Mouse (Mus musculus) MEL (cell line): ENCODE data around the gene Rftn1. TPM values are rescaled to one million over a fixed set of nuclear protein-coding genes. Genes with fewer than 3 reads are reported as not detected.

Source experiments
- DNase-seq: peaks from one replicate; pipeline ENCODE4 v3.0.0; 2011; ENCODE audit warnings: low read depth, low spot score
- H3K27ac ChIP-seq: 2 replicates; pipeline ENCODE4 v1.5.1; 2012; ENCODE audit warnings: low read depth, mild to moderate bottlenecking, control low read depth, low read length, moderate library complexity; ENCODE audit not compliant: control insufficient read depth
- H3K27me3 ChIP-seq, 2 experiments: fragments of 150-350 bp in 1 of 2; sonication (generic) in 1 of 2; 2 replicates each; pipeline ENCODE4 v1.6.1; 2012; ENCODE audit warnings: low read length in 2 of 2, mild to moderate bottlenecking in 2 of 2, improper control_type of control experiment in 1 of 2, moderate library complexity in 1 of 2; ENCODE audit not compliant: insufficient read depth in 2 of 2, control insufficient read depth in 1 of 2
- H3K36me3 ChIP-seq, 2 experiments: 2 replicates each; pipeline ENCODE4 v1.6.1; 2012 to 2014; ENCODE audit warnings: low read length in 2 of 2, improper control_type of control experiment in 1 of 2, inconsistent platforms in 1 of 2, mild to moderate bottlenecking in 1 of 2; ENCODE audit not compliant: insufficient read depth in 2 of 2, control insufficient read depth in 1 of 2
- H3K4me1 ChIP-seq, 2 experiments: fragments of 150-350 bp in 1 of 2; sonication (generic) in 1 of 2; 2 replicates each; pipeline ENCODE4 v1.6.1; 2012; ENCODE audit warnings: low read length in 2 of 2, improper control_type of control experiment in 1 of 2, mild to moderate bottlenecking in 1 of 2; ENCODE audit not compliant: insufficient read depth in 2 of 2, control insufficient read depth in 1 of 2
- H3K4me3 ChIP-seq, 2 experiments: fragments of 150-350 bp in 1 of 2; sonication (generic) in 1 of 2; 2 replicates each; pipeline ENCODE4 v1.5.1; 2012; ENCODE audit warnings: low read depth in 2 of 2, low read length in 2 of 2, mild to moderate bottlenecking in 2 of 2, moderate library complexity in 2 of 2, control low read depth in 1 of 2, improper control_type of control experiment in 1 of 2; ENCODE audit not compliant: control insufficient read depth in 1 of 2, insufficient read depth in 1 of 2
- H3K79me2 ChIP-seq: 2 replicates; pipeline ENCODE4 v1.6.1; 2012; ENCODE audit warnings: mild to moderate bottlenecking, low read length, moderate library complexity; ENCODE audit not compliant: control insufficient read depth, poor library complexity, insufficient read depth
- H3K9ac ChIP-seq: 2 replicates; pipeline ENCODE4 v1.6.1; 2012; ENCODE audit warnings: low read depth, mild to moderate bottlenecking, control low read depth, low read length, moderate library complexity; ENCODE audit not compliant: control insufficient read depth, poor library complexity, severe bottlenecking
- H3K9me3 ChIP-seq: fragments of 150-350 bp; sonication (generic); replicated peaks from 2 replicates; pipeline ENCODE4 v1.6.1; 2012; ENCODE audit warnings: mild to moderate bottlenecking, low read length, improper control_type of control experiment, moderate library complexity; ENCODE audit not compliant: insufficient read depth
- BHLHE40 ChIP-seq: IDR thresholded peaks from 2 replicates; pipeline ENCODE4 v1.6.1; 2012; ENCODE audit warnings: low read depth, mild to moderate bottlenecking, inconsistent platforms, low read length, improper control_type of control experiment, borderline replicate concordance
- CHD1 ChIP-seq: IDR thresholded peaks from 2 replicates; pipeline ENCODE4 v1.6.1; 2012; ENCODE audit warnings: low read depth, mild to moderate bottlenecking, inconsistent platforms, low read length, improper control_type of control experiment
- E2F4 ChIP-seq: IDR thresholded peaks from 2 replicates; pipeline ENCODE4 v1.6.1; 2011; ENCODE audit warnings: low read depth, low read length, improper control_type of control experiment, borderline replicate concordance
- ELF1 ChIP-seq: IDR thresholded peaks from 2 replicates; pipeline ENCODE4 v1.6.1; 2014; ENCODE audit warnings: low read depth, mild to moderate bottlenecking, inconsistent platforms, low read length, improper control_type of control experiment, moderate library complexity
- EP300 ChIP-seq, 2 experiments: IDR thresholded peaks; 2 replicates each; pipeline ENCODE4 v1.6.1; 2011; ENCODE audit warnings: improper control_type of control experiment in 2 of 2, low read length in 2 of 2, low read depth in 1 of 2, mild to moderate bottlenecking in 1 of 2
- ETS1 ChIP-seq: IDR thresholded peaks from 2 replicates; pipeline ENCODE4 v1.6.1; 2012; ENCODE audit warnings: low read depth, mild to moderate bottlenecking, inconsistent platforms, low read length, improper control_type of control experiment, moderate library complexity
- MAX ChIP-seq: IDR thresholded peaks from 2 replicates; pipeline ENCODE4 v1.6.1; 2011; ENCODE audit warnings: low read length, improper control_type of control experiment
- MXI1 ChIP-seq: IDR thresholded peaks from 2 replicates; pipeline ENCODE4 v1.6.1; 2011; ENCODE audit warnings: mild to moderate bottlenecking, low read depth, low read length, improper control_type of control experiment
- MYB ChIP-seq: IDR thresholded peaks from 2 replicates; pipeline ENCODE4 v1.6.1; 2011; ENCODE audit warnings: mild to moderate bottlenecking, low read depth, low read length, improper control_type of control experiment
- MYC ChIP-seq: IDR thresholded peaks from 2 replicates; pipeline ENCODE4 v1.6.1; 2011; ENCODE audit warnings: low read depth, mild to moderate bottlenecking, low read length, improper control_type of control experiment, moderate library complexity
- NELFE ChIP-seq: IDR thresholded peaks from 2 replicates; pipeline ENCODE4 v1.6.1; 2011; ENCODE audit warnings: low read depth, low read length, improper control_type of control experiment
- RCOR1 ChIP-seq: IDR thresholded peaks from 2 replicates; pipeline ENCODE4 v1.6.1; 2012; ENCODE audit warnings: low read depth, mild to moderate bottlenecking, inconsistent platforms, low read length, improper control_type of control experiment
- SIN3A ChIP-seq: IDR thresholded peaks from 2 replicates; pipeline ENCODE4 v1.6.1; 2012; ENCODE audit warnings: low read length, improper control_type of control experiment, inconsistent platforms
- SMC3 ChIP-seq: IDR thresholded peaks from 2 replicates; pipeline ENCODE4 v1.6.1; 2011; ENCODE audit warnings: low read depth, low read length, improper control_type of control experiment
- TBP ChIP-seq: IDR thresholded peaks from 2 replicates; pipeline ENCODE4 v1.8.0; 2011; ENCODE audit warnings: low read depth, low read length, improper control_type of control experiment
- TCF12 ChIP-seq: IDR thresholded peaks from 2 replicates; pipeline ENCODE4 v1.6.1; 2014; ENCODE audit warnings: low read depth, mild to moderate bottlenecking, inconsistent platforms, low read length, improper control_type of control experiment, moderate library complexity
- UBTF ChIP-seq: IDR thresholded peaks from 2 replicates; pipeline ENCODE4 v1.6.1; 2012; ENCODE audit warnings: low read depth, mild to moderate bottlenecking, inconsistent platforms, low read length, improper control_type of control experiment, moderate library complexity, borderline replicate concordance; ENCODE audit not compliant: insufficient read depth
- USF1 ChIP-seq: IDR thresholded peaks from 2 replicates; pipeline ENCODE4 v1.6.1; 2014; ENCODE audit warnings: low read depth, mild to moderate bottlenecking, inconsistent platforms, low read length, improper control_type of control experiment, moderate library complexity
- USF2 ChIP-seq, 2 experiments: IDR thresholded peaks; 2 replicates each; pipeline ENCODE4 v1.6.1; 2011 to 2012; ENCODE audit warnings: improper control_type of control experiment in 2 of 2, low read length in 2 of 2, borderline replicate concordance in 1 of 2, inconsistent platforms in 1 of 2, low read depth in 1 of 2, mild to moderate bottlenecking in 1 of 2; ENCODE audit not compliant: insufficient read depth in 1 of 2
- ZKSCAN1 ChIP-seq: IDR thresholded peaks from 2 replicates; pipeline ENCODE4 v1.6.1; 2012; ENCODE audit warnings: low read depth, mild to moderate bottlenecking, inconsistent platforms, low read length, improper control_type of control experiment, moderate library complexity
- ZMIZ1 ChIP-seq: IDR thresholded peaks from 2 replicates; pipeline ENCODE4 v1.6.1; 2012; ENCODE audit warnings: low read depth, mild to moderate bottlenecking, inconsistent platforms, low read length, improper control_type of control experiment, moderate library complexity
- ZNF384 ChIP-seq: IDR thresholded peaks from 2 replicates; pipeline ENCODE4 v1.6.1; 2012; ENCODE audit warnings: low read depth, mild to moderate bottlenecking, inconsistent platforms, low read length, improper control_type of control experiment
- polyA plus RNA-seq, 2 experiments: library from polyadenylated mRNA; stranded (reverse) in 1 of 2; unstranded in 1 of 2; fragments of >175 nt in 1 of 2; fragments of >200 nt in 1 of 2; gene quantifications; 2 replicates each; pipeline versions ENCODE4 v1.2.1 to v1.2.4; 2012; ENCODE audit warnings: low replicate concordance in 2 of 2, low read depth in 1 of 2; ENCODE audit not compliant: insufficient read length in 2 of 2, insufficient read depth in 1 of 2, missing spikeins in 1 of 2
- total RNA-seq: library from RNA; depleted of rRNA; stranded (reverse); fragments of 300-350 nt; gene quantifications from 2 replicates; pipeline ENCODE4 v1.2.3, GENCODE M21; 2012

Gene Rftn1
- total and polyA plus RNA-seq, 3 experiments = 70.2 to 76.1 TPM; not detected in 1

GRCm38 (mm10) chr17:50069897-50070636 is 120.4 kb downstream of the Rftn1 start (continued):
- peak; percentile 85 for TF ChIP-seq MXI1
- peak; percentile 3; the same call in 1 of the 2 replicates for TF ChIP-seq SMC3
- no peak for TF ChIP-seq UBTF
- TF ChIP-seq E2F4 = no peak
- no peak for TF ChIP-seq USF2 (IDR thresholded peaks at IDR 0.05; ENCODE audit: borderline replicate concordance in 1 of 2, insufficient read depth in 1 of 2, low read depth in 1 of 2, low read length in 2 of 2)
- TF ChIP-seq RCOR1 = 0 out of 2 replicates have a peak, but pooled peaks have one; percentile 18
- TF ChIP-seq SIN3A = peak; percentile 92
- no peak for TF ChIP-seq ZKSCAN1
- TF ChIP-seq ZNF384 = no peak

GRCm38 (mm10) chr17:50069205-50069604 is 121.3 kb downstream of the Rftn1 start:
- H3K27ac ChIP-seq = peak overlapping the region; percentile 99
- peak; percentile 75 for DNase-seq
- H3K36me3 ChIP-seq = peaks cover 0 to 48% of the 10 kb centered on the region in 2 experiments; a peak in 3 of 4 replicates
- peak overlapping the region; percentile 40 to 45 for H3K4me3 ChIP-seq
- TF ChIP-seq ELF1 = 0 out of 2 replicates have a peak, but pooled peaks have one; percentile 17
- no peak for TF ChIP-seq ZNF384
- no peak for TF ChIP-seq TBP
- TF ChIP-seq USF1 = peak; percentile 53; the same call in 1 of the 2 replicates
- peak; percentile 42; the same call in 1 of the 2 replicates for TF ChIP-seq NELFE
- peak; percentile 97 for TF ChIP-seq CHD1
- TF ChIP-seq MXI1 = peak; percentile 50; the same call in 1 of the 2 replicates
- TF ChIP-seq RCOR1 = peak; percentile 20; the same call in 1 of the 2 replicates
- peak; percentile 91 for TF ChIP-seq ETS1
- peak; percentile 15; the same call in 1 of the 2 replicates for TF ChIP-seq MYB
- 0 out of 2 replicates have a peak, but pooled peaks have one; percentile 52 for TF ChIP-seq BHLHE40
- TF ChIP-seq MAX = peak; percentile 59; the same call in 1 of the 2 replicates
- TF ChIP-seq ZMIZ1 = no peak
- TF ChIP-seq UBTF = no peak
- 0 out of 2 replicates have a peak, but pooled peaks have one; percentile 39 for TF ChIP-seq MYC
- peak in 1 of 2 experiments; percentile 76; a peak in 2 of 4 replicates for TF ChIP-seq EP300 (IDR thresholded peaks at IDR 0.05; ENCODE audit: low read depth in 1 of 2, low read length in 2 of 2)
- no peak for TF ChIP-seq ZKSCAN1
- TF ChIP-seq TCF12 = peak; percentile 49
- peaks cover 11 to 43% of the 10 kb centered on the region in 2 experiments for H3K4me1 ChIP-seq
- H3K9ac ChIP-seq = peak overlapping the region; percentile 64
- H3K9me3 ChIP-seq = no peaks in the 10 kb centered on the region
- no peaks in the 10 kb centered on the region for H3K27me3 ChIP-seq
- H3K79me2 ChIP-seq = no peaks in the 10 kb centered on the region
